9 mouse cellular contexts compared by ENCODE assay signal in the genomic region with DNA sequence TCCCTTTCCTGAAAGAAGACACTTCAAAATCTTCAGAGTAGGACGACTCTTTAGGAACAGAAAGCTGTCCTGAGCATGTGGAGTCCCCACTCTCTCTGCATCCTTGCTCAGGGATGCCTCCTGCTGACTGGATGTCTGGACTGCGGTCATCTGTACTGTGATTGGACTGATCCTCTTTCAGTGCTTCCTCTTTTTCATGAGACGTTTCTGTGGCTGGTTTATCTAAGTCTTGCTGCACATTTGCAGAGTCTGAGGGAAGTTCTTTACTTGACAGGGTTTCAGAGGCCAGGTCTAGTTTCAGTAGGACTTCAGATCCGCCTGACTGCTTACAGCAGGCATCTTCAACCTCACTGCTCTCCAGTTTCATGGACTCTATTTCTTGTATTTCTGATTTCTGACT. TPM values are rescaled to one million over a fixed set of nuclear protein-coding genes. Genes with fewer than 3 reads are reported as not detected.
A peak's percentile ranks its signal among the peaks of the same experiment; 100 is the strongest.
DNase-seq lines count a peak whose midpoint lies in the region; ATAC-seq and TF ChIP-seq lines count a peak whose summit lies in the region.
"Had no signal": no experiment of that assay in that cellular context is flagged by ENCODE, and none has a peak within 500 bp of the region (broad histone marks: within the 10 kb centered on the region; RNA-seq: fewer than 3 reads in every experiment).

No protein-coding gene starts in this region.

- no peak overlapping the region for H3K4me2 ChIP-seq in hindbrain, postnatal 0 days (ENCODE audit: low read depth, low read length)
- no peak overlapping the region for H3K4me2 ChIP-seq in hindbrain, embryonic 16.5 days (ENCODE audit: low read length)

- H3K27ac ChIP-seq in hindbrain, postnatal 0 days = no peak overlapping the region
- H3K27ac ChIP-seq in hindbrain, embryonic 16.5 days (ENCODE audit: low read depth, low read length) = no peak overlapping the region

- 71% methylated on average over 4 of the region's 4 CpGs for WGBS in hindbrain, postnatal 0 days
- 84% methylated on average over 4 of the region's 4 CpGs for WGBS in hindbrain, embryonic 16.5 days

- H3K36me3 ChIP-seq in hindbrain, postnatal 0 days (ENCODE audit: insufficient read depth, low read length) = peaks cover 54% of the 10 kb centered on the region
- peaks cover 40% of the 10 kb centered on the region for H3K36me3 ChIP-seq in hindbrain, embryonic 16.5 days (ENCODE audit: control insufficient read depth, insufficient read depth, low read length)

- no peak overlapping the region for H3K4me3 ChIP-seq in hindbrain, postnatal 0 days (ENCODE audit: low read length)
- no peak overlapping the region for H3K4me3 ChIP-seq in hindbrain, embryonic 16.5 days (ENCODE audit: low read length)

- peak; percentile 18 for DNase-seq in hindbrain, postnatal 0 days (ENCODE audit: low spot score)
- peak; percentile 6 for DNase-seq in thymus, postnatal 25 days
- no peak for DNase-seq in thymus, postnatal 0 days (ENCODE audit: low spot score)
- no peak for DNase-seq in natural killer cell, adult 2 months (ENCODE audit: low spot score in 2 of 2)
- no peak for DNase-seq in ovary, postnatal 10 days (ENCODE audit: low spot score)

- no peaks in the 10 kb centered on the region for H3K9me3 ChIP-seq in hindbrain, postnatal 0 days (ENCODE audit: low read length)
- no peaks in the 10 kb centered on the region for H3K9me3 ChIP-seq in hindbrain, embryonic 16.5 days (ENCODE audit: control insufficient read depth, low read length)

- TF ChIP-seq CTCF in hindbrain, postnatal 0 days (IDR thresholded peaks at IDR 0.05; ENCODE audit: low read depth) = peak; percentile 48

- H3K9ac ChIP-seq in hindbrain, postnatal 0 days (replicated peaks; ENCODE audit: low read length) = no peak overlapping the region
- no peak overlapping the region for H3K9ac ChIP-seq in hindbrain, embryonic 16.5 days (ENCODE audit: low read depth, low read length)

- ATAC-seq in hindbrain, postnatal 0 days = no peak
- no peak for ATAC-seq in hindbrain, embryonic 16.5 days
- peak; percentile 71 to 82 for ATAC-seq in hematopoietic stem cell, adult 5-6 weeks (replicated peaks in 1 of 2; ENCODE audit: insufficient read depth in 1 of 2, low FRiP score in 2 of 2, low TSS enrichment in 1 of 2, low read depth in 1 of 2, poor library complexity in 2 of 2, severe bottlenecking in 2 of 2)
- no peak for ATAC-seq in activated CD4-positive, CD25-positive, alpha-beta regulatory T cell, adult 4 months
- ATAC-seq: midbrain, embryonic 16.5 days had no signal

- H3K27me3 ChIP-seq in hindbrain, postnatal 0 days (ENCODE audit: insufficient read depth, low read length) = no peaks in the 10 kb centered on the region
- H3K27me3 ChIP-seq in hindbrain, embryonic 16.5 days (replicated peaks; ENCODE audit: control insufficient read depth, insufficient read depth, low read length) = no peaks in the 10 kb centered on the region

- no peaks in the 10 kb centered on the region for H3K4me1 ChIP-seq in hindbrain, postnatal 0 days (ENCODE audit: insufficient read depth, low read length)
- no peaks in the 10 kb centered on the region for H3K4me1 ChIP-seq in hindbrain, embryonic 16.5 days (ENCODE audit: control insufficient read depth, insufficient read depth, low read depth, low read length)

RNA-seq across cellular contexts. Expression of gene Qsox1, which starts 50.3 kb away (rescaled TPM):
- 37.7 and 42.8 TPM in 2 replicates for total RNA-seq in hindbrain, postnatal 0 days (2014; rRNA removed)
- 25.2 and 26.2 TPM in 2 replicates for polyA plus RNA-seq in hindbrain, postnatal 0 days (2015; fragmentation: Nextera tagmentation; extraction: Ambion mirVana)
- polyA plus RNA-seq in hindbrain, embryonic 16.5 days (2015; fragmentation: Nextera tagmentation; extraction: Ambion mirVana) = 25.0 and 26.7 TPM in 2 replicates
- 18.9 and 22.1 TPM in 2 replicates for polyA plus RNA-seq in thymus, postnatal 0 days (2015; fragmentation: Nextera tagmentation; extraction: Ambion mirVana)
- total RNA-seq in hematopoietic stem cell, adult 5-6 weeks (2017) = 30.8 and 38.5 TPM in 2 replicates
- 10 to 100 TPM; 26.9 to 46.2 TPM for polyA plus RNA-seq in activated CD4-positive, CD25-positive, alpha-beta regulatory T cell, adult 4 months (2017; shearing (Covaris generic))

Comparison
In these comparisons a context has a peak if more than half of its experiments do, and no peak if none do; other contexts are left out.
1. DNase-seq: peak in hindbrain, postnatal 0 days (single experiment) and thymus, postnatal 25 days (single experiment); none in thymus, postnatal 0 days (single experiment), natural killer cell, adult 2 months (0 of 2) and ovary, postnatal 10 days (single experiment).
2. ATAC-seq: peak in hematopoietic stem cell, adult 5-6 weeks (2 of 2); none in hindbrain, postnatal 0 days (single experiment), hindbrain, embryonic 16.5 days (single experiment) and activated CD4-positive, CD25-positive, alpha-beta regulatory T cell, adult 4 months (single experiment).